Mouse (Mus musculus) midbrain, embryonic 11.5 days (tissue): ENCODE measurements at regions not wholly inside any gene's neighbourhood (a gene's known extent, or its start where the extent isn't known, plus 50 kb on each side); places are given as distances from the start of the nearest gene placed in this dataset.

ENCODE experiments used
- ATAC-seq: fragments of 200-750 bp; cut with Nextera tagmentation; 2 replicates; pipeline ENCODE4 v1.8.0; 2017; ENCODE audit warnings: moderate TSS enrichment, moderate library complexity; ENCODE audit not compliant: low FRiP score
- DNase-seq: peaks from one replicate; pipeline ENCODE4 v3.0.0; 2015; ENCODE audit warnings: low spot score; ENCODE audit errors: missing footprints
- H3K27ac ChIP-seq: fragments of 300-500 bp; sonication (generic); 2 replicates; pipeline ENCODE4 v1.5.1; 2014; ENCODE audit warnings: low read depth, low read length
- H3K27me3 ChIP-seq: fragments of 300-500 bp; sonication (generic); 2 replicates; pipeline ENCODE4 v1.6.1; 2014; ENCODE audit warnings: mild to moderate bottlenecking, low read length, moderate library complexity, mixed read lengths; ENCODE audit not compliant: control insufficient read depth, insufficient read depth
- H3K36me3 ChIP-seq: fragments of 300-500 bp; sonication (generic); 2 replicates; pipeline ENCODE4 v1.6.1; 2014; ENCODE audit warnings: mild to moderate bottlenecking, low read length, moderate library complexity, mixed read lengths; ENCODE audit not compliant: control insufficient read depth, insufficient read depth
- H3K4me1 ChIP-seq: fragments of 300-500 bp; sonication (generic); 2 replicates; pipeline ENCODE4 v1.6.1; 2014; ENCODE audit warnings: low read length; ENCODE audit not compliant: control insufficient read depth, insufficient read depth
- H3K4me2 ChIP-seq: fragments of 300-500 bp; sonication (generic); 2 replicates; pipeline ENCODE4 v1.6.1; 2014; ENCODE audit warnings: mild to moderate bottlenecking, moderate library complexity
- H3K4me3 ChIP-seq: fragments of 300-500 bp; sonication (generic); 2 replicates; pipeline ENCODE4 v1.5.1; 2014; ENCODE audit warnings: low read depth, low read length
- H3K9ac ChIP-seq: fragments of 300-500 bp; sonication (generic); 2 replicates; pipeline ENCODE4 v1.6.1; 2014; ENCODE audit warnings: low read length
- H3K9me3 ChIP-seq: fragments of 300-500 bp; sonication (generic); 2 replicates; pipeline ENCODE4 v1.6.1; 2016; ENCODE audit warnings: low read length; ENCODE audit not compliant: control insufficient read depth
- WGBS: fragments of 180-500 bp; shearing (Covaris S2); extraction: QIAGEN DNeasy Blood & Tissue Kit; methylation state at CpG from one replicate; pipeline ENCODE4 v1.1.7; 2014; 5-methylcytosine and 5-hydroxymethylcytosine counted together

GRCm38 (mm10) chr14:68973636-68974101, 320.4 kb downstream of the Synb start:
- H3K4me2 ChIP-seq: no peak overlapping the region

GRCm38 (mm10) chr14:68966758-68967157, 327.3 kb downstream of the Synb start:
- DNase-seq (peak; percentile 92), ATAC-seq (no peak)
- 4% methylated on average over 1 of the region's 1 CpGs for WGBS
- Histone ChIP-seq H3K4me3 (no peak overlapping the region), H3K9me3 (no peaks in the 10 kb centered on the region), H3K4me1 (no peaks in the 10 kb centered on the region), H3K27me3 (no peaks in the 10 kb centered on the region), H3K27ac (no peak overlapping the region), H3K4me2 (no peak overlapping the region), H3K9ac (no peak overlapping the region), H3K36me3 (no peaks in the 10 kb centered on the region)

More at GRCm38 (mm10) chr14:68973636-68974101, 320.4 kb downstream of the Synb start:
- no peak overlapping the region for H3K9ac ChIP-seq
- H3K9me3 ChIP-seq: no peaks in the 10 kb centered on the region
- no peaks in the 10 kb centered on the region for H3K4me1 ChIP-seq
- H3K27ac ChIP-seq: no peak overlapping the region
- ATAC-seq (no peak), DNase-seq (peak; percentile 23)
- H3K4me3 ChIP-seq: no peak overlapping the region
- no peaks in the 10 kb centered on the region for H3K36me3 ChIP-seq
- H3K27me3 ChIP-seq: no peaks in the 10 kb centered on the region
- 88% methylated on average over 8 of the region's 8 CpGs for WGBS

- no peaks in the 10 kb centered on the region for H3K4me1 ChIP-seq
- ATAC-seq (no peak), DNase-seq (peak; percentile 14)
- H3K36me3 ChIP-seq: no peaks in the 10 kb centered on the region
- no peak overlapping the region for H3K27ac ChIP-seq
- no peaks in the 10 kb centered on the region for H3K27me3 ChIP-seq
- no peaks in the 10 kb centered on the region for H3K9me3 ChIP-seq
- H3K4me2 ChIP-seq: no peak overlapping the region
- WGBS: 84% methylated on average over 9 of the region's 9 CpGs
- H3K4me3 ChIP-seq: no peak overlapping the region
- H3K9ac ChIP-seq: no peak overlapping the region
Measured at GRCm38 (mm10) chr14:68954577-68955460, 339.3 kb downstream of the Synb start.

GRCm38 (mm10) chr14:68945906-68946305, 348.2 kb downstream of the Synb start:
- no peaks in the 10 kb centered on the region for H3K9me3 ChIP-seq
- no peak overlapping the region for H3K9ac ChIP-seq
- DNase-seq (no peak), ATAC-seq (no peak)
- 83% methylated on average over 3 of the region's 3 CpGs for WGBS
- H3K27ac ChIP-seq: no peak overlapping the region
- no peaks in the 10 kb centered on the region for H3K36me3 ChIP-seq
- no peak overlapping the region for H3K4me2 ChIP-seq
- H3K27me3 ChIP-seq: no peaks in the 10 kb centered on the region
- no peaks in the 10 kb centered on the region for H3K4me1 ChIP-seq
- H3K4me3 ChIP-seq: no peak overlapping the region

- ATAC-seq: no peak
- Histone ChIP-seq H3K27me3 (no peaks in the 10 kb centered on the region), H3K9ac (no peak overlapping the region), H3K4me3 (no peak overlapping the region), H3K4me2 (no peak overlapping the region), H3K27ac (no peak overlapping the region), H3K36me3 (no peaks in the 10 kb centered on the region), H3K4me1 (no peaks in the 10 kb centered on the region), H3K9me3 (no peaks in the 10 kb centered on the region)
- DNase-seq: no peak
- WGBS: 70% methylated on average over 4 of the region's 4 CpGs
Measured at GRCm38 (mm10) chr14:68945434-68945833, 348.7 kb downstream of the Synb start.

- 84% methylated on average over 2 of the region's 2 CpGs for WGBS
- no peak overlapping the region for H3K4me2 ChIP-seq
Measured at GRCm38 (mm10) chr14:68941759-68942158, 352.3 kb downstream of the Synb start.

GRCm38 (mm10) chr14:68941132-68941690, 352.9 kb downstream of the Synb start:
- DNase-seq: no peak
- H3K27ac ChIP-seq: no peak overlapping the region
- WGBS: 47% methylated on average over 7 of the region's 7 CpGs

More at GRCm38 (mm10) chr14:68941759-68942158, 352.3 kb downstream of the Synb start:
- Histone ChIP-seq H3K9ac (no peak overlapping the region), H3K4me3 (no peak overlapping the region), H3K27me3 (no peaks in the 10 kb centered on the region), H3K4me1 (no peaks in the 10 kb centered on the region), H3K9me3 (no peaks in the 10 kb centered on the region), H3K27ac (no peak overlapping the region), H3K36me3 (no peaks in the 10 kb centered on the region)
- ATAC-seq (no peak), DNase-seq (no peak)

GRCm38 (mm10) chr14:68935303-68935662, 358.8 kb downstream of the Synb start:
- H3K36me3 ChIP-seq: no peaks in the 10 kb centered on the region
- no peak overlapping the region for H3K4me2 ChIP-seq
- DNase-seq: no peak
- H3K4me1 ChIP-seq: no peaks in the 10 kb centered on the region
- H3K4me3 ChIP-seq: no peak overlapping the region
- H3K9me3 ChIP-seq: no peaks in the 10 kb centered on the region
- WGBS: 86% methylated on average over 6 of the region's 6 CpGs
- H3K27ac ChIP-seq: no peak overlapping the region
- no peaks in the 10 kb centered on the region for H3K27me3 ChIP-seq
- no peak for ATAC-seq
- H3K9ac ChIP-seq: no peak overlapping the region

More at GRCm38 (mm10) chr14:68941132-68941690, 352.9 kb downstream of the Synb start:
- Histone ChIP-seq H3K36me3 (no peaks in the 10 kb centered on the region), H3K4me3 (no peak overlapping the region), H3K4me1 (no peaks in the 10 kb centered on the region), H3K9ac (no peak overlapping the region), H3K9me3 (no peaks in the 10 kb centered on the region), H3K4me2 (no peak overlapping the region), H3K27me3 (no peaks in the 10 kb centered on the region)
- ATAC-seq: no peak

- H3K4me2 ChIP-seq: no peak overlapping the region
- no peaks in the 10 kb centered on the region for H3K36me3 ChIP-seq
- no peak overlapping the region for H3K4me3 ChIP-seq
- 39% methylated on average over 12 of the region's 12 CpGs for WGBS
- H3K4me1 ChIP-seq: no peaks in the 10 kb centered on the region
- peak; percentile 87 for DNase-seq
- no peak overlapping the region for H3K9ac ChIP-seq
- H3K27me3 ChIP-seq: no peaks in the 10 kb centered on the region
- no peak for ATAC-seq
- H3K9me3 ChIP-seq: no peaks in the 10 kb centered on the region
- H3K27ac ChIP-seq: no peak overlapping the region
Measured at GRCm38 (mm10) chr14:68934611-68935302, 359.3 kb downstream of the Synb start.
